Mouse (Mus musculus) ES-Bruce4 (cell line): ENCODE results near the gene Slc1a7.

Experiments
- CTCF ChIP-seq: IDR thresholded peaks from one replicate; pipeline ENCODE4 v1.8.1; 2011; ENCODE audit warnings: low read depth, low read length
- EP300 ChIP-seq: IDR thresholded peaks from 2 replicates; pipeline ENCODE4 v1.6.1; 2011; ENCODE audit warnings: low read depth, low read length; ENCODE audit not compliant: insufficient read depth
- POLR2A ChIP-seq: IDR thresholded peaks from one replicate; pipeline ENCODE4 v1.8.1; 2011; ENCODE audit warnings: low read length; ENCODE audit not compliant: insufficient read depth

GRCm38 (mm10) chr4:108055873-108056272, 87.7 kb downstream of the Slc1a7 start:
- no peak for TF ChIP-seq CTCF
- no peak for TF ChIP-seq EP300
- TF ChIP-seq POLR2A = no peak
